ENCODE assay signal across 27 mouse cellular contexts in the genomic region with DNA sequence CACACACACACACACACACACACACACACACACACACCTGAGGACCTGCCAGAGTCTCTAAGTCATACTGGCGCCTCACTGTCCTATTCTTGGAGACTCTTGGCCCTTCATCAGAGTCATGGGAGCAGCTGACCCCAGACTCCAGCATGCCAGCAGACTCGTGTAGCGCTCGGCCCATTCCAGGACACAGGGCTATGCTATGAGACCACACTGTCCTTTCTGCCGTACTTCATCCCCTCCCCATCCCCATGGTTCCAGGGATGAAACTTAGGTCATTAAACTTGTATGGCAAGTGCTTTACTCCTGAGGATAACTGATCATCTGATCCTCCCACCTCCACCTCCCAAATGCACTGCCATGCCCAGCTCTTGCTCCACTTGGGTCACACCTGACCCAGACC. TPM values are rescaled to one million over a fixed set of nuclear protein-coding genes. Genes with fewer than 3 reads are reported as not detected.
DNase-seq lines count a peak whose midpoint lies in the region; TF ChIP-seq lines count a peak whose summit lies in the region.
"Had no signal": no experiment of that assay in that cellular context is flagged by ENCODE, and none has a peak within 500 bp of the region (broad histone marks: within the 10 kb centered on the region; RNA-seq: fewer than 3 reads in every experiment).

No protein-coding gene starts in this region.

- WGBS in cerebellum, adult 2 months: 35% methylated on average over 5 of the region's 5 CpGs

- no peak for TF ChIP-seq CTCF in cerebellum, adult 2 months (IDR thresholded peaks at IDR 0.05; ENCODE audit: borderline replicate concordance, insufficient read depth, low read depth, low read length)
- TF ChIP-seq CTCF in left cerebral cortex, adult 2 months (IDR thresholded peaks at IDR 0.05): no peak

- peaks cover 53% of the 10 kb centered on the region for H3K4me1 ChIP-seq in cerebellum, adult 2 months (ENCODE audit: control insufficient read depth, insufficient read depth, low read length)

- intact Hi-C loops in left cerebral cortex, adult 2 months (cut with DNase I): no loop called here
- intact Hi-C loops in left cerebral cortex, postnatal 14 days (cut with DNase I): no loop called here

- peak overlapping the region; percentile 18; the same call in 1 of the 2 replicates for H3K27ac ChIP-seq in cerebellum, adult 2 months (ENCODE audit: insufficient read depth, low read length)
- H3K27ac ChIP-seq in left cerebral cortex, adult 2 months: 0 out of 2 replicates have a peak overlapping the region, but pooled peaks have one; percentile 30
- H3K27ac ChIP-seq: hindbrain, postnatal 0 days; midbrain, embryonic 12.5 days had no signal

- DNase-seq in cerebellum, adult 2 months: no peak
- no peak for DNase-seq in cerebellum, postnatal 4 days (ENCODE audit: low spot score in 2 of 2)
- peak; percentile 77 for DNase-seq in gastrocnemius, postnatal 25 days
- DNase-seq in gastrocnemius, postnatal 4 days (ENCODE audit: low spot score in 2 of 2): no peak
- DNase-seq in left cerebral cortex, adult 2 months (ENCODE audit: extremely low spot score in 1 of 2, low spot score in 2 of 2): no peak
- DNase-seq in left cerebral cortex, postnatal 14 days (ENCODE audit: low spot score in 2 of 2): no peak
- peak; percentile 90 for DNase-seq in skeletal muscle tissue, adult 2 months (ENCODE audit: low read depth, low spot score)
- DNase-seq in kidney, adult 18-20 months: no peak
- DNase-seq: adrenal gland, adult 8-10 months; cerebellum, adult 8-10 months; forebrain, postnatal 0 days; heart, postnatal 10 days; kidney, adult 9 months; kidney, postnatal 10 days; layer of hippocampus, adult 9-11 months; lung, adult 18-20 months; retina, postnatal 1 day; right cerebral cortex, postnatal 14 days; spleen, adult 18-20 months; thymus, adult 18-20 months; thymus, postnatal 25 days had no signal

- H3K4me3 ChIP-seq in cerebellum, adult 2 months (replicated peaks; ENCODE audit: insufficient read depth, low read depth, low read length): no peak overlapping the region
- no peak overlapping the region for H3K4me3 ChIP-seq in left cerebral cortex, adult 2 months
- H3K4me3 ChIP-seq: heart, embryonic 12.5 days; megakaryocyte, embryonic 14.5 days; midbrain, embryonic 12.5 days had no signal

- no peak for TF ChIP-seq POLR2A in cerebellum, adult 2 months (IDR thresholded peaks at IDR 0.05; ENCODE audit: borderline replicate concordance, insufficient read depth, low read length)

- H3K27me3 ChIP-seq in cerebellum, adult 2 months (ENCODE audit: control insufficient read depth, insufficient read depth, low read length): no peaks in the 10 kb centered on the region

RNA-seq across cellular contexts. Expression of gene G430095P16Rik, which starts 4.3 kb away (rescaled TPM):
- 0.27 and 0.33 TPM in 2 replicates for polyA plus RNA-seq in cerebellum, adult 2 months (2012; rRNA removed)
- under 1 TPM; 0.54 to 0.67 TPM for total RNA-seq in gastrocnemius, postnatal 25 days (2021)
- total RNA-seq in gastrocnemius, postnatal 4 days (2021): 10 to 100 TPM in 1 of 2 experiments, 1 to 10 TPM in 1; 7.8 to 10.2 TPM
- total RNA-seq in left cerebral cortex, adult 2 months (2021): not detected
- total RNA-seq in left cerebral cortex, postnatal 14 days (2021): not detected
- total RNA-seq: forebrain, postnatal 0 days; hindbrain, postnatal 0 days; left cerebral cortex, adult 18-20 months; left cerebral cortex, postnatal 36 days had no signal

RNA-seq across cellular contexts. Expression of gene Lyl1, which starts 17.2 kb away (rescaled TPM):
- polyA plus RNA-seq in cerebellum, adult 2 months (2012; rRNA removed): 1.7 TPM in 2 replicates
- total RNA-seq in gastrocnemius, postnatal 25 days (2021): 1 to 10 TPM; 1.3 to 2.0 TPM
- total RNA-seq in gastrocnemius, postnatal 4 days (2021): 1 to 10 TPM; 6.0 to 7.1 TPM
- 1 to 10 TPM; 1.6 to 2.6 TPM for total RNA-seq in left cerebral cortex, adult 2 months (2021)
- 1 to 10 TPM; 2.7 to 4.3 TPM for total RNA-seq in left cerebral cortex, postnatal 14 days (2021)

RNA-seq across cellular contexts. Expression of gene Nacc1, which starts 30.8 kb away (rescaled TPM):
- 91.0 and 93.9 TPM in 2 replicates for polyA plus RNA-seq in cerebellum, adult 2 months (2012; rRNA removed)
- total RNA-seq in gastrocnemius, postnatal 25 days (2021): 10 to 100 TPM; 20.0 to 22.2 TPM
- 10 to 100 TPM; 44.9 to 45.6 TPM for total RNA-seq in gastrocnemius, postnatal 4 days (2021)
- total RNA-seq in left cerebral cortex, adult 2 months (2021): 10 to 100 TPM; 95.5 to 96.8 TPM
- 10 to 100 TPM; 90.2 to 91.9 TPM for total RNA-seq in left cerebral cortex, postnatal 14 days (2021)

RNA-seq across cellular contexts. Expression of gene Trmt1, which starts 32.4 kb away (rescaled TPM):
- 144 and 148 TPM in 2 replicates for polyA plus RNA-seq in cerebellum, adult 2 months (2012; rRNA removed)
- 10 to 100 TPM; 36.7 to 40.2 TPM for total RNA-seq in gastrocnemius, postnatal 25 days (2021)
- total RNA-seq in gastrocnemius, postnatal 4 days (2021): 10 to 100 TPM; 50.5 to 53.8 TPM
- total RNA-seq in left cerebral cortex, adult 2 months (2021): 100 to 1,000 TPM; 108 to 115 TPM
- 10 to 100 TPM; 89.3 to 96.7 TPM for total RNA-seq in left cerebral cortex, postnatal 14 days (2021)

RNA-seq across cellular contexts. Expression of gene Ier2, which starts 55.8 kb away (rescaled TPM):
- 13.9 and 15.1 TPM in 2 replicates for polyA plus RNA-seq in cerebellum, adult 2 months (2012; rRNA removed)
- total RNA-seq in gastrocnemius, postnatal 25 days (2021): 1 to 10 TPM; 5.9 to 7.1 TPM
- 10 to 100 TPM; 21.5 to 26.1 TPM for total RNA-seq in gastrocnemius, postnatal 4 days (2021)
- total RNA-seq in left cerebral cortex, adult 2 months (2021): 10 to 100 TPM; 17.5 to 17.9 TPM
- total RNA-seq in left cerebral cortex, postnatal 14 days (2021): 10 to 100 TPM; 12.6 to 14.8 TPM

Comparison
In these comparisons a context has a peak if more than half of its experiments do, and no peak if none do; other contexts are left out.
1. DNase-seq: peak in gastrocnemius, postnatal 25 days (single experiment) and skeletal muscle tissue, adult 2 months (single experiment); none in cerebellum, adult 2 months (0 of 2), cerebellum, postnatal 4 days (0 of 2), gastrocnemius, postnatal 4 days (0 of 2), left cerebral cortex, adult 2 months (0 of 2), left cerebral cortex, postnatal 14 days (0 of 2) and kidney, adult 18-20 months (single experiment).
2. RNA of gene G430095P16Rik, which starts 4.3 kb away (total RNA-seq): 7.8 to 10.2 TPM in gastrocnemius, postnatal 4 days; 0.54 to 0.67 TPM in gastrocnemius, postnatal 25 days, not detected in left cerebral cortex, postnatal 14 days and not detected in left cerebral cortex, adult 2 months; every median in the first group is over 4 times any median in the second.